Mouse (Mus musculus) cerebellum, postnatal 14 days (tissue): ENCODE data around the gene Rps15a.

Source experiments
- DNase-seq, 2 experiments: peaks; one replicate each; pipeline ENCODE4 v3.0.0; 2021; ENCODE audit warnings: mixed read lengths in 2 of 2

Rps15a gene

GRCm38 (mm10) chr7:118115877-118116568 lies at the start of gene Rps15a:
Gene Rps15a (minus strand): TSS chr7:118116188.
- DNase-seq = peak; percentile 94 to 96

- DNase-seq = no peak
Observed at GRCm38 (mm10) chr7:118163006-118163405, 47.0 kb upstream of the Rps15a start.

GRCm38 (mm10) chr7:118160121-118160520 lies 44.1 kb upstream of the Rps15a start:
- no peak for DNase-seq

GRCm38 (mm10) chr7:118156461-118156860 lies 40.5 kb upstream of the Rps15a start:
- DNase-seq = no peak

GRCm38 (mm10) chr7:118154150-118154549 lies 38.2 kb upstream of the Rps15a start:
- DNase-seq = no peak

- no peak for DNase-seq
Observed at GRCm38 (mm10) chr7:118143602-118144001, 27.6 kb upstream of the Rps15a start.

GRCm38 (mm10) chr7:118143123-118143522 lies 27.1 kb upstream of the Rps15a start:
- DNase-seq = no peak

GRCm38 (mm10) chr7:118141271-118141670 lies 25.3 kb upstream of the Rps15a start:
- DNase-seq = no peak

- no peak for DNase-seq
Observed at GRCm38 (mm10) chr7:118135128-118135527, 19.1 kb upstream of the Rps15a start.

- DNase-seq = peak; percentile 95 to 96
Observed at GRCm38 (mm10) chr7:118129430-118130041, 13.5 kb upstream of the Rps15a start, which contains the start of gene Arl6ip1. Gene Arl6ip1 (minus strand): TSS chr7:118129662.

- DNase-seq = peak; percentile 48 to 51
Observed at GRCm38 (mm10) chr7:118128925-118129429, 13.0 kb upstream of the Rps15a start.

- DNase-seq = no peak
Observed at GRCm38 (mm10) chr7:118126219-118126875, 10.4 kb upstream of the Rps15a start.

- DNase-seq = no peak
Observed at GRCm38 (mm10) chr7:118125736-118126135, 9.7 kb upstream of the Rps15a start.

GRCm38 (mm10) chr7:118123512-118124411 lies 7.8 kb upstream of the Rps15a start:
- DNase-seq = no peak

GRCm38 (mm10) chr7:118122235-118122634 lies 6.2 kb upstream of the Rps15a start:
- DNase-seq = no peak

GRCm38 (mm10) chr7:118120654-118121053 lies 4.7 kb upstream of the Rps15a start:
- DNase-seq = no peak

GRCm38 (mm10) chr7:118119946-118120345 lies 4.0 kb upstream of the Rps15a start:
- DNase-seq = no peak

- DNase-seq = no peak
Observed at GRCm38 (mm10) chr7:118119142-118119541, 3.2 kb upstream of the Rps15a start.

GRCm38 (mm10) chr7:118118426-118118825 lies 2.4 kb upstream of the Rps15a start:
- no peak for DNase-seq

- DNase-seq = no peak
Observed at GRCm38 (mm10) chr7:118117539-118118210, 1.7 kb upstream of the Rps15a start.

GRCm38 (mm10) chr7:118116787-118117538 lies 975 bp upstream of the Rps15a start:
- no peak for DNase-seq
